Mouse (Mus musculus) cortical plate, adult 2 months (tissue): ENCODE data around the gene Olfr1417.

Experiments
- CTCF ChIP-seq: fragments of 200-500 bp; IDR thresholded peaks from 2 replicates; pipeline ENCODE4 v1.5.1; 2011; ENCODE audit warnings: mild to moderate bottlenecking, control low read depth, low read length; ENCODE audit not compliant: insufficient read depth; ENCODE audit errors: extremely low read depth
- POLR2A ChIP-seq: fragments of 200-500 bp; IDR thresholded peaks from 2 replicates; pipeline ENCODE4 v1.6.1; 2011; ENCODE audit warnings: mild to moderate bottlenecking, low read length, control low read depth; ENCODE audit not compliant: insufficient read depth; ENCODE audit errors: extremely low read depth

DNA sequence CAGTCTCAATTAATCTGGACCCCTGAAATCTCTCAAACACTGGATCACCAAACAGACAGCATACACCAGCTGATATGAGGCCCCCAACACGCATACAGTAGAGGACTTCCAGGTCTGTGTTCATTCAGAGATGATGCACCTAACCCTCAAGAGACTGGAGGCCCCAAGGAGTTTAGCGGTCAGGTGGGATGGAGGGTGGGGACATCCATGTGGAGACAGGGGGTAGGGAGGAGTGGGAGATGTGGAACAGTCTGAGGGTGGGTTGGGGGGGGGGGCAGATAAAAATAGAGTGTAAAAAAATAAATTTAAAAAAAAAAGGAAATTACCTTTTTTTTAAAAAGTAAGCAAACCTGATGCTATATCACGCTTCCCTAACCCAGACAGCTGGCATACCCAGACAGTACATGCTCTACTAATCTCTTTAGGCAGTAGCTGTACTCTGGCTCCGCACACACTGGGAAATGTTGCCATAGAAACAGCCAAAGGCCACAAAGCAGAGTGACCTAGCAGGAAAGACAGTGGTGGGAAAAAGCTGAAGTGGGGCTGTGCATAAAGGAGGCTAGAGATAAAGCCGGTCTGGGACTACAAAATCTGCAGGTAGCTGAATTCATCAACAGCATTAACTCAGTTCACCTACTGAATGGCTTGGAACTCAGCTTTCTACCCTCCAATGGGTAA lies 27.2 kb downstream of the Olfr1417 start:
- TF ChIP-seq POLR2A, result no peak
- TF ChIP-seq CTCF, result no peak
